Mouse (Mus musculus): Measurements from ENCODE around the gene Gpatch8.
A peak's percentile ranks its signal among the peaks of the same experiment; 100 is the strongest.

GRCm38 (mm10) chr11:102455740-102456396 lies 100.3 kb downstream of the Gpatch8 start:
- no peak for TF ChIP-seq POLR2A (IDR thresholded peaks at IDR 0.05; ENCODE audit: insufficient read depth, low read depth, low read length)
- TF ChIP-seq CTCF (IDR thresholded peaks at IDR 0.05), result peak; percentile 55
- no peak for TF ChIP-seq EP300 (IDR thresholded peaks at IDR 0.05; ENCODE audit: insufficient read depth, low read depth, low read length)
